Mouse (Mus musculus): ENCODE results near the gene Susd6. TPM values are rescaled to one million over a fixed set of nuclear protein-coding genes. Genes with fewer than 3 reads are reported as not detected.

Susd6 gene
- total and polyA plus RNA-seq, 3 experiments, result 7.8 to 11.0 (median 8.7) TPM

DNA sequence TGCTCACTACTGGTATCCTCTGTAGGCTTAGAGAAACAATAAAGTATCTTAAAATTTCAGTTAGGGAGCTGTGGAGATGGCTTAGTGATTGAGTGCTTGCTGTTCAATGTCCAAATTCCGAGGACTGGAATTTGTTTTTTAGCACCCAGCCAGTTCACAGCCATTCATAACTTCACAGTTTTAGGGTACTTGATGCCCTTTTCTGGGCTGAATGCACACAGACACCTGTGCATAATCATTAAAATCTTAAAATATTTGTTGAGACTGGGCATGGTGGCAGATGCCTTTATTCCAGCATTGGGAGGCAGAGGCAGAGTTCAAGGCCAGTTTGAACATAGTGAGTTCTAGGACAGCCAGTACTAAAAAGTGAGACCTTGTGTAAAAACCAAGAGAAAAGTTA, 3.2 kb downstream of the Susd6 start:
- DNase-seq (ENCODE audit: extremely low read depth), result no peak
- Histone ChIP-seq H3K27me3 (replicated peaks) (no peaks in the 10 kb centered on the region), H3K4me1 (ENCODE audit: control insufficient read depth in 1 of 2, insufficient read depth in 2 of 2) (peaks cover 8 to 61% of the 10 kb centered on the region in 2 experiments), H3K27ac (ENCODE audit: insufficient read depth, low read depth) (no peak overlapping the region), H3K36me3 (replicated peaks in 1 of 2; ENCODE audit: control insufficient read depth in 1 of 2, insufficient read depth in 1 of 2, low read length in 1 of 2) (peaks cover 0 to 4% of the 10 kb centered on the region in 2 experiments), H3K4me3 (replicated peaks in 1 of 3; ENCODE audit: low read depth in 2 of 3, low read length in 2 of 3, poor library complexity in 1 of 3) (no peak overlapping the region), H3K79me2 (replicated peaks; ENCODE audit: control insufficient read depth, extremely low read depth, insufficient read depth, poor library complexity, severe bottlenecking) (peaks cover 23% of the 10 kb centered on the region), H3K4me2 (ENCODE audit: insufficient read depth, low read depth, poor library complexity, severe bottlenecking) (peak overlapping the region; percentile 14; the same call in 1 of the 2 replicates), H3K9ac (ENCODE audit: insufficient read depth, low read depth) (no peak overlapping the region), H3K9me3 (replicated peaks; ENCODE audit: low read length) (no peaks in the 10 kb centered on the region)
- in situ Hi-C loops (cut with MboI; ENCODE audit: low pct_ligation_motif_present, low pct_unique_long_range_greater_than_20kb, low sequenced_read_pairs), result no loop called here
- TF ChIP-seq MAX (IDR thresholded peaks at IDR 0.05; ENCODE audit: low read length) (no peak), JUND (conservative IDR thresholded peaks at IDR 0.05; ENCODE audit: low read depth, low read length) (no peak), ZNF384 (IDR thresholded peaks at IDR 0.05; ENCODE audit: low read depth, low read length) (0 out of 2 replicates have a peak, but pooled peaks have one; percentile 32), MAZ (IDR thresholded peaks at IDR 0.05; ENCODE audit: low read depth, low read length) (no peak)
- dilution Hi-C loops (cut with MboI; ENCODE audit: extremely low pct_ligation_motif_present, extremely low pct_unique_long_range_greater_than_20kb, low sequenced_read_pairs), result no loop called here

DNA sequence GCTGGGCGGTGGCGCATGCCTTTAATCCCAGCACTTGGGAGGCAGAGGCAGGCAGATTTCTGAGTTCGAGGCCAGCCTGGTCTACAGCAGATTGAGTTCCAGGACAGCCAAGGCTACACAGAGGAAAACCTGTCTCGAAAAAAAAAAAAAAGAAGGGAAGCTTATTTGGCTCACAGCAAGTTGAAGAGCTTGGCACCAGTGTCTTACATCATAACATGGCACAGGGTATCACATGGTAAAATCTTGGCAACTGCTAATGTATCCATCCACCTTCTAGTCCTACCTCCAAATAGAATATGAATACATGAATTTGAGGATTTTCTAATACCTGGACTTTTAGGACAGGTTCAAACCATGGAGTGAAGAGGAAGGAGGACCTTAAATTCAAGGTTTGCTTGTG, 4.2 kb downstream of the Susd6 start:
- Histone ChIP-seq H3K9me3 (replicated peaks; ENCODE audit: low read length) (no peaks in the 10 kb centered on the region), H3K9ac (ENCODE audit: insufficient read depth, low read depth) (no peak overlapping the region), H3K27ac (ENCODE audit: insufficient read depth, low read depth) (no peak overlapping the region), H3K4me3 (replicated peaks in 1 of 3; ENCODE audit: low read depth in 2 of 3, low read length in 2 of 3, poor library complexity in 1 of 3) (no peak overlapping the region), H3K4me2 (ENCODE audit: insufficient read depth, low read depth, poor library complexity, severe bottlenecking) (no peak overlapping the region), H3K27me3 (replicated peaks) (no peaks in the 10 kb centered on the region), H3K36me3 (replicated peaks in 1 of 2; ENCODE audit: control insufficient read depth in 1 of 2, insufficient read depth in 1 of 2, low read length in 1 of 2) (peaks cover 0 to 6% of the 10 kb centered on the region in 2 experiments), H3K4me1 (ENCODE audit: control insufficient read depth in 1 of 2, insufficient read depth in 2 of 2) (peaks cover 8 to 65% of the 10 kb centered on the region in 2 experiments), H3K79me2 (replicated peaks; ENCODE audit: control insufficient read depth, extremely low read depth, insufficient read depth, poor library complexity, severe bottlenecking) (peaks cover 23% of the 10 kb centered on the region)
- TF ChIP-seq HCFC1 (IDR thresholded peaks at IDR 0.05; ENCODE audit: low read depth, low read length) (no peak), USF2 (conservative IDR thresholded peaks at IDR 0.05; ENCODE audit: low read depth, low read length) (no peak), IRF4 (IDR thresholded peaks at IDR 0.05; ENCODE audit: low read depth, low read length) (no peak)
- DNase-seq (ENCODE audit: extremely low read depth), result no peak
- in situ Hi-C loops (cut with MboI; ENCODE audit: low pct_ligation_motif_present, low pct_unique_long_range_greater_than_20kb, low sequenced_read_pairs), result no loop called here
- dilution Hi-C loops (cut with MboI; ENCODE audit: extremely low pct_ligation_motif_present, extremely low pct_unique_long_range_greater_than_20kb, low sequenced_read_pairs), result no loop called here

DNA sequence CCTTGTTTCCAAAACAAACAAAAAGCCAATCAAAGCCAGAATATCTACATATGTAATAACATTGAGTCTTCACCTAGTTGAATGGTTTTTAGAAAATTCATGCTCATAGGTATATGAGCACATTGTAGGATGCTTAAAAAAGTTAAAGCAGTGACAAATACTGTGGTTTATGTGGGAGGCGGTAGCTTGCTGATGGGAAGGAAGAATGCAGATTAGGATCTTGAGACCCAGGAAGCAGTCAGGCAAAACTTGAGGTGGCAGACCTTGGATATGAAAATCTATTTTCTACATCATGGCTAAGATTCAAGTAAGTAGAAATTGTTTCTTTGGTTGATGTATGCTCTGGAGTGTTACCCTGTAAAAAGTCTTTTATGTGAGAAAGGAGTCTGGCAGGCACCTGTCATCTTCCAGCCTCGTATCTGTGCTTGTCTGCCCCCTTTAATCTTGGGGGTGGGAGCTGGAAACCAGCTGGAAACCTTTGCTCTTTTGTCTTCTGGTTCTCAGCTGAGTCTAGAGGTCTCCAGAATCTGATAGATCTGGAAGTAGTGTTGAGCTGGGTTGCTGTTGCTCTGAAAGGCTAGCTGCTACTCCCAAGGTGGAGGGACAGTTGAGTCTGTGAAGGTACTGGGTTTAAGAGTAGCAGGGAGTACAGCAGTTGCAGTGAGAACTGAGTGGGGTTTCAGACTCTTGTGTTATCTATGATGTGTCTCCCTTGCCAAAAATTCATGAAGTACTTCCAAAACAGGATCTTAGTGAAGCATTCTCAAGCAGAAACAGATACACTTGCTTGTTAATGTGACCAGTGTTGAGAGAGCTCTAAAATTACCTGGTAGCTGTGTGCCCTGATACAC, 4.8 kb downstream of the Susd6 start:
- no peaks in the 10 kb centered on the region for H3K9me3 ChIP-seq (replicated peaks; ENCODE audit: low read length)
- no peak overlapping the region for H3K4me3 ChIP-seq (replicated peaks in 1 of 3; ENCODE audit: low read depth in 2 of 3, low read length in 2 of 3, poor library complexity in 1 of 3)
- peaks cover 0 to 6% of the 10 kb centered on the region in 2 experiments for H3K36me3 ChIP-seq (replicated peaks in 1 of 2; ENCODE audit: control insufficient read depth in 1 of 2, insufficient read depth in 1 of 2, low read length in 1 of 2)
- H3K9ac ChIP-seq (ENCODE audit: insufficient read depth, low read depth), result no peak overlapping the region
- no peak for TF ChIP-seq RAD21 (IDR thresholded peaks at IDR 0.05; ENCODE audit: low read depth, low read length)
- TF ChIP-seq HCFC1 (IDR thresholded peaks at IDR 0.05; ENCODE audit: low read depth, low read length), result no peak
- no peak for TF ChIP-seq CHD2 (IDR thresholded peaks at IDR 0.05; ENCODE audit: low read length)
- TF ChIP-seq NRF1 (IDR thresholded peaks at IDR 0.05; ENCODE audit: low read depth, low read length), result no peak
- TF ChIP-seq E2F4 (IDR thresholded peaks at IDR 0.05; ENCODE audit: insufficient replicate concordance, low read depth, low read length), result no peak
- no peak for TF ChIP-seq USF2 (conservative IDR thresholded peaks at IDR 0.05; ENCODE audit: low read depth, low read length)
- no peak for TF ChIP-seq SMC3 (IDR thresholded peaks at IDR 0.05; ENCODE audit: low read depth, low read length)
- no peak for TF ChIP-seq MAFK (IDR thresholded peaks at IDR 0.05; ENCODE audit: insufficient replicate concordance, low read length)
- TF ChIP-seq UBTF (IDR thresholded peaks at IDR 0.05; ENCODE audit: low read depth, low read length), result no peak
- dilution Hi-C loops (cut with MboI; ENCODE audit: extremely low pct_ligation_motif_present, extremely low pct_unique_long_range_greater_than_20kb, low sequenced_read_pairs) (no loop called here), in situ Hi-C loops (cut with MboI; ENCODE audit: low pct_ligation_motif_present, low pct_unique_long_range_greater_than_20kb, low sequenced_read_pairs) (no loop called here)
- H3K27ac ChIP-seq (ENCODE audit: insufficient read depth, low read depth), result no peak overlapping the region
- no peak overlapping the region for H3K4me2 ChIP-seq (ENCODE audit: insufficient read depth, low read depth, poor library complexity, severe bottlenecking)
- H3K79me2 ChIP-seq (replicated peaks; ENCODE audit: control insufficient read depth, extremely low read depth, insufficient read depth, poor library complexity, severe bottlenecking), result peaks cover 23% of the 10 kb centered on the region
- no peaks in the 10 kb centered on the region for H3K27me3 ChIP-seq (replicated peaks)
- DNase-seq (ENCODE audit: extremely low read depth), result no peak
- peaks cover 10 to 67% of the 10 kb centered on the region in 2 experiments for H3K4me1 ChIP-seq (ENCODE audit: control insufficient read depth in 1 of 2, insufficient read depth in 2 of 2)

Measured in CH12.LX (cell line).